Mouse (Mus musculus) embryonic facial prominence, embryonic 13.5 days (tissue): ENCODE data around the gene 9630041A04Rik. TPM values are rescaled to one million over a fixed set of nuclear protein-coding genes. Genes with fewer than 3 reads are reported as not detected.

ENCODE experiments used
- ATAC-seq: fragments of 200-750 bp; cut with Nextera tagmentation; 2 replicates; pipeline ENCODE4 v1.8.0; 2017; ENCODE audit warnings: low read depth; ENCODE audit not compliant: insufficient number of reproducible peaks, insufficient read depth, low FRiP score, low TSS enrichment
- H3K27ac ChIP-seq: fragments of 300-500 bp; sonication (generic); 2 replicates; pipeline ENCODE4 v1.5.1; 2015; ENCODE audit warnings: moderate library complexity, mild to moderate bottlenecking, inconsistent platforms
- H3K27me3 ChIP-seq: fragments of 300-500 bp; sonication (generic); 2 replicates; pipeline ENCODE4 v1.6.1; 2015; ENCODE audit warnings: mild to moderate bottlenecking, inconsistent platforms
- H3K36me3 ChIP-seq: fragments of 300-500 bp; sonication (generic); 2 replicates; pipeline ENCODE4 v1.6.1; 2015; ENCODE audit warnings: mild to moderate bottlenecking, inconsistent platforms
- H3K4me1 ChIP-seq: fragments of 300-500 bp; sonication (generic); 2 replicates; pipeline ENCODE4 v1.6.1; 2015; ENCODE audit warnings: inconsistent platforms
- H3K4me2 ChIP-seq: fragments of 300-500 bp; sonication (generic); 2 replicates; pipeline ENCODE4 v1.6.1; 2015; ENCODE audit warnings: moderate library complexity, mild to moderate bottlenecking, inconsistent platforms
- H3K4me3 ChIP-seq: fragments of 300-500 bp; sonication (generic); 2 replicates; pipeline ENCODE4 v1.5.1; 2015; ENCODE audit warnings: mild to moderate bottlenecking, inconsistent platforms
- H3K9ac ChIP-seq: fragments of 300-500 bp; sonication (generic); 2 replicates; pipeline ENCODE4 v1.6.1; 2015; ENCODE audit warnings: mild to moderate bottlenecking, inconsistent platforms
- H3K9me3 ChIP-seq: fragments of 300-500 bp; sonication (generic); 2 replicates; pipeline ENCODE4 v1.6.1; 2016; ENCODE audit warnings: inconsistent platforms
- WGBS: fragments of 180-500 bp; shearing (Covaris S2); methylation state at CpG from one replicate; pipeline ENCODE4 v1.1.7; 2015; ENCODE audit warnings: mixed read lengths; 5-methylcytosine and 5-hydroxymethylcytosine counted together
- polyA plus RNA-seq: library from polyadenylated mRNA; unstranded; fragments of >200 nt; fragmentation: Nextera tagmentation; extraction: Ambion mirVana; gene quantifications from 2 replicates; pipeline ENCODE4 v1.2.1, GENCODE M21; 2015

9630041A04Rik gene
- polyA plus RNA-seq, 1 experiment from 2014 or later, result not detected

GRCm38 (mm10) chr9:101924829-101925228 lies 63.2 kb downstream of the 9630041A04Rik start:
- no peaks in the 10 kb centered on the region for H3K36me3 ChIP-seq
- ATAC-seq, result no peak
- H3K4me3 ChIP-seq, result no peak overlapping the region
- no peaks in the 10 kb centered on the region for H3K9me3 ChIP-seq
- H3K9ac ChIP-seq, result no peak overlapping the region
- H3K27me3 ChIP-seq, result no peaks in the 10 kb centered on the region
- no peaks in the 10 kb centered on the region for H3K4me1 ChIP-seq
- H3K27ac ChIP-seq, result no peak overlapping the region
- H3K4me2 ChIP-seq, result no peak overlapping the region
- 69% methylated on average over 4 of the region's 4 CpGs for WGBS

- 51% methylated on average over 8 of the region's 8 CpGs for whole genome bisulfite sequencing
- no peaks in the 10 kb centered on the region for H3K9me3 ChIP-seq
- H3K36me3 ChIP-seq, result no peaks in the 10 kb centered on the region
- ATAC-seq, result no peak
- H3K27me3 ChIP-seq, result no peaks in the 10 kb centered on the region
- no peak overlapping the region for H3K4me3 ChIP-seq
- no peak overlapping the region for H3K4me2 ChIP-seq
- no peak overlapping the region for H3K9ac ChIP-seq
- no peaks in the 10 kb centered on the region for H3K4me1 ChIP-seq
- H3K27ac ChIP-seq, result no peak overlapping the region
Measured at GRCm38 (mm10) chr9:101933946-101934573, 72.4 kb downstream of the 9630041A04Rik start.

- Histone ChIP-seq H3K9ac (no peak overlapping the region), H3K36me3 (no peaks in the 10 kb centered on the region)
- 65% methylated on average over 8 of the region's 8 CpGs for WGBS
Measured at GRCm38 (mm10) chr9:101934887-101935286, 73.2 kb downstream of the 9630041A04Rik start.

DNA sequence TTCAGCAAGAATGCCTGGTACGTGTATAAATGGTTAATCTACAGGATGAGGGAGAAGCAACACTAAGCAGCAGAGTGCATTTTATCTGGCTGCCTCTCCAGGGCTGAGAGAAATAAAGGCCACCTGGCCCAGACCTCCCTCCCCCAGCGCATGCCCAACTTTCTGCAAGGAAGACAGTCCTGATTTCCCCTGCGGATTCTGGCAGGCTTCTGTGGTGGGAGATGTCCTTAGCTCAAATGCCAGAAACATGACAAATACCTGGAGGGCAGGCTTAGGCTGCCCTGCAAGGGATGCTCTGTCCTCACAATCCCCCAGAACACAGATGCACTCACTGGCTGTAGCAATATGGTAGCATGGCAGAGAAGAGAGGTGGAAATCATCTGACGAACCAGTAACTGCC lies 76.4 kb downstream of the 9630041A04Rik start:
- H3K4me1 ChIP-seq, result no peaks in the 10 kb centered on the region

More at GRCm38 (mm10) chr9:101934887-101935286, 73.2 kb downstream of the 9630041A04Rik start:
- ATAC-seq, result no peak
- no peaks in the 10 kb centered on the region for H3K27me3 ChIP-seq
- no peak overlapping the region for H3K4me3 ChIP-seq
- H3K4me2 ChIP-seq, result no peak overlapping the region
- no peak overlapping the region; the same call in 1 of the 2 replicates for H3K27ac ChIP-seq
- no peaks in the 10 kb centered on the region for H3K4me1 ChIP-seq
- no peaks in the 10 kb centered on the region for H3K9me3 ChIP-seq

DNA sequence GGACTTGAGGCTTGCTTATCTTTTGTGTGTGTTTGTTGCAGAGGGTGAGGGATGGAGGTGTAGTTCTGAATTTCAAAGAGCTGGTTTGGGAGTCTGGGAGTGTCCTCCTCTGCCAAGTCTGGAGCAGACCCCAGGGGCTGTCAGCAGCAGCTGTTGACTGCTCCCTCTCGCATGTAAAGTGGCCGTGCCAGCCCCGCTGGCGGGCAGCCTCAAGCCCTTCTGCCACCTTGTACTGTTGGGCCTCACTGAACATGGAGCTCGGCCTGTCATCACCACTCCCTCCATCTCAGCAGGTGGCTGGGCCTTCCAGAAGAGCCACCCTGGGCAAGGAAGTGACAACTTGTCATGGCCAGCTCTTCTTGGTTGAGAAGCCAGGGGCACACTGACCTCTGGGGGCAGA lies 77.4 kb downstream of the 9630041A04Rik start:
- H3K9ac ChIP-seq, result no peak overlapping the region
- H3K4me1 ChIP-seq, result no peaks in the 10 kb centered on the region
- H3K9me3 ChIP-seq, result no peaks in the 10 kb centered on the region
- H3K27me3 ChIP-seq, result no peaks in the 10 kb centered on the region
- H3K4me2 ChIP-seq, result no peak overlapping the region
- WGBS, result 90% methylated on average over 5 of the region's 5 CpGs
- no peak overlapping the region for H3K27ac ChIP-seq
- H3K4me3 ChIP-seq, result no peak overlapping the region
- no peaks in the 10 kb centered on the region for H3K36me3 ChIP-seq
- no peak for ATAC-seq

More for the DNA sequence above, 76.4 kb downstream of the 9630041A04Rik start:
- no peak overlapping the region for H3K27ac ChIP-seq
- WGBS, result 74% methylated on average over 4 of the region's 4 CpGs
- no peak for ATAC-seq
- H3K4me2 ChIP-seq, result no peak overlapping the region
- no peak overlapping the region for H3K4me3 ChIP-seq
- no peak overlapping the region for H3K9ac ChIP-seq
- H3K27me3 ChIP-seq, result no peaks in the 10 kb centered on the region
- no peaks in the 10 kb centered on the region for H3K9me3 ChIP-seq
- no peaks in the 10 kb centered on the region for H3K36me3 ChIP-seq

GRCm38 (mm10) chr9:101940182-101940581 lies 78.5 kb downstream of the 9630041A04Rik start:
- H3K9me3 ChIP-seq, result no peaks in the 10 kb centered on the region
- 77% methylated on average over 3 of the region's 3 CpGs for WGBS
- H3K27me3 ChIP-seq, result no peaks in the 10 kb centered on the region
- no peak for ATAC-seq
- H3K27ac ChIP-seq, result no peak overlapping the region
- H3K4me1 ChIP-seq, result no peaks in the 10 kb centered on the region
- no peaks in the 10 kb centered on the region for H3K36me3 ChIP-seq
- H3K9ac ChIP-seq, result no peak overlapping the region
- no peak overlapping the region for H3K4me3 ChIP-seq
- no peak overlapping the region for H3K4me2 ChIP-seq

- no peaks in the 10 kb centered on the region for H3K4me1 ChIP-seq
- ATAC-seq, result no peak
- no peak overlapping the region for H3K27ac ChIP-seq
- WGBS, result 80% methylated on average over 9 of the region's 9 CpGs
- H3K9ac ChIP-seq, result no peak overlapping the region
- H3K36me3 ChIP-seq, result no peaks in the 10 kb centered on the region
- H3K4me2 ChIP-seq, result no peak overlapping the region
- no peak overlapping the region for H3K4me3 ChIP-seq
- no peaks in the 10 kb centered on the region for H3K27me3 ChIP-seq
- H3K9me3 ChIP-seq, result no peaks in the 10 kb centered on the region
Measured at GRCm38 (mm10) chr9:101942058-101942669, 80.5 kb downstream of the 9630041A04Rik start.

DNA sequence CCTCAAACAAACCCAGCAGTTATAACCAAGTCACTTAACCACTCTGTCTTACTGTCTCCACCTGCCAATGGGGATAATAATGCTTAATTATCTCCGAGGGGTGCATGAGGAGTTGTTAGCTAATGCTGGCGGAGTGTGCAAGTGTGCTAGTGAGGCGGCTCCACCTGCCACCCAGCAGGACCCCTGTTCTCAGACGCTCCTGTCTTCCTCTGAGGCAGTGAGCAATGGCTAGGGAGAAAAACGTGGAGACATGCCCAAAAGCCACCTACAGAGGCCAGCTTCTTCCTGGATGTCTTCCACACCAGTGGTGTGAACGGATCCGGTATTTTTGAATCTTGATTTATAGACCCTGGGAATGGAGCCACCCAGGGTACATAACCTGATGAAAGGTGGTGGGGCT lies 83.7 kb downstream of the 9630041A04Rik start:
- 48% methylated on average over 7 of the region's 7 CpGs for WGBS
- H3K27ac ChIP-seq, result no peak overlapping the region

GRCm38 (mm10) chr9:101945814-101946213 lies 84.2 kb downstream of the 9630041A04Rik start:
- WGBS, result 91% methylated on average over 4 of the region's 4 CpGs

More for the DNA sequence above, 83.7 kb downstream of the 9630041A04Rik start:
- Histone ChIP-seq H3K4me1 (no peaks in the 10 kb centered on the region), H3K9ac (no peak overlapping the region), H3K9me3 (no peaks in the 10 kb centered on the region), H3K4me3 (no peak overlapping the region), H3K4me2 (no peak overlapping the region), H3K27me3 (no peaks in the 10 kb centered on the region), H3K36me3 (no peaks in the 10 kb centered on the region)
- ATAC-seq, result no peak

DNA sequence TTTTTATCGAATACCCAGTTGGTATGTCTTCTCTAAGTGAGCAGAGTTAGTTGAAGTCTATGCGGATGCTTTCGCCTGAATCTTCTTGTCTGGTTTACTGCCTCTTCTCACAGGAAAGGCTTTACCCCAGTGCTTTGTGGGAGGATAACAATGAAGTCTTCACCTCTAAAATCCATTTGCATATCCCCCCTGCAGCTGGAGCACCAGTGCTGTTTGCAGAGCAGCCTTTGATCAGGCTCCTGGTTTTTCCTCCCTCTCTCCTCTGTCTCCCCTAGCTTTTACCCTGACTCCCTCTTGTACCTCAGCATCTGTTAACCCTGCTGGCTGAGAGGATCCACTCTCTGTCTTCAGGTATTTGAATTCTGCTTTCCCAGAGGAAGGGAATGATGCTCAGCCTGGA lies 88.5 kb downstream of the 9630041A04Rik start:
- Histone ChIP-seq H3K4me2 (no peak overlapping the region), H3K4me3 (no peak overlapping the region), H3K27me3 (no peaks in the 10 kb centered on the region), H3K36me3 (no peaks in the 10 kb centered on the region), H3K9ac (no peak overlapping the region), H3K9me3 (no peaks in the 10 kb centered on the region), H3K27ac (no peak overlapping the region), H3K4me1 (no peaks in the 10 kb centered on the region)
- ATAC-seq, result no peak
- WGBS, result 33% methylated on average over 3 of the region's 3 CpGs

More at GRCm38 (mm10) chr9:101945814-101946213, 84.2 kb downstream of the 9630041A04Rik start:
- Histone ChIP-seq H3K4me2 (no peak overlapping the region), H3K36me3 (no peaks in the 10 kb centered on the region), H3K9ac (no peak overlapping the region), H3K27me3 (no peaks in the 10 kb centered on the region), H3K9me3 (no peaks in the 10 kb centered on the region), H3K4me3 (no peak overlapping the region), H3K27ac (no peak overlapping the region), H3K4me1 (no peaks in the 10 kb centered on the region)
- ATAC-seq, result no peak

DNA sequence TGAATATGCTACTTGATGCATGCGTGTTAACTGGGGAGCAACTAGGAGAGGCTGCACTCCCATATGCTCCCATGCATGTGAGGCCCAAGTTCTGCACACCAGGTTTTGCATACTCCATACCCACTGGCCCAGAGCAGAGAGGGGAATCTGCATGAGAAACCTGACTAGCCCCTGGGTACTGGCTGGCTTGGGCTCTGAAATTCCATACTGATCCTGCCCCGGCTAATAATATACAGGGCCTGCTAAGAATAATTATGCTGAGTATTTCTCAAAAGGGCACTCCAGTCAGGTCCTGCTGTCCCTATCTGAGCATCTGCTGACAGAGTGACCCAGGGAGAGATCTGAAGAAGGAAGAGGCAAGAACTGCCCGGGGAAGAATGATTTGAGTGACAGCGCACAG lies 92.9 kb downstream of the 9630041A04Rik start:
- no peak overlapping the region for H3K4me3 ChIP-seq
- no peak for ATAC-seq
- H3K27me3 ChIP-seq, result no peaks in the 10 kb centered on the region
- no peak overlapping the region for H3K4me2 ChIP-seq
- peaks cover 6% of the 10 kb centered on the region; the same call in 1 of the 2 replicates for H3K4me1 ChIP-seq
- H3K9ac ChIP-seq, result no peak overlapping the region
- H3K36me3 ChIP-seq, result no peaks in the 10 kb centered on the region
- no peak overlapping the region for H3K27ac ChIP-seq
- H3K9me3 ChIP-seq, result no peaks in the 10 kb centered on the region
- WGBS, result 58% methylated on average over 4 of the region's 4 CpGs

GRCm38 (mm10) chr9:101956228-101956627 lies 94.6 kb downstream of the 9630041A04Rik start:
- H3K4me3 ChIP-seq, result no peak overlapping the region
- WGBS, result 31% methylated on average over 4 of the region's 4 CpGs
- ATAC-seq, result no peak
- no peak overlapping the region for H3K27ac ChIP-seq
- H3K4me1 ChIP-seq, result peaks cover 6% of the 10 kb centered on the region; the same call in 1 of the 2 replicates
- no peak overlapping the region for H3K4me2 ChIP-seq
- H3K9me3 ChIP-seq, result no peaks in the 10 kb centered on the region
- no peaks in the 10 kb centered on the region for H3K27me3 ChIP-seq
- H3K9ac ChIP-seq, result no peak overlapping the region
- no peaks in the 10 kb centered on the region for H3K36me3 ChIP-seq
